Mouse (Mus musculus) T-helper 1 cell (primary cell): Measurements from ENCODE around the gene Ptpn1.

Experiments
- in situ Hi-C: fragments of 300-600 bp; cut with MboI, MseI; formaldehyde crosslinking; loops from one replicate; pipeline ENCODE4 v1.15.1; 2025; ENCODE audit warnings: high pct_unique_total_duplicates

Ptpn1 gene

DNA sequence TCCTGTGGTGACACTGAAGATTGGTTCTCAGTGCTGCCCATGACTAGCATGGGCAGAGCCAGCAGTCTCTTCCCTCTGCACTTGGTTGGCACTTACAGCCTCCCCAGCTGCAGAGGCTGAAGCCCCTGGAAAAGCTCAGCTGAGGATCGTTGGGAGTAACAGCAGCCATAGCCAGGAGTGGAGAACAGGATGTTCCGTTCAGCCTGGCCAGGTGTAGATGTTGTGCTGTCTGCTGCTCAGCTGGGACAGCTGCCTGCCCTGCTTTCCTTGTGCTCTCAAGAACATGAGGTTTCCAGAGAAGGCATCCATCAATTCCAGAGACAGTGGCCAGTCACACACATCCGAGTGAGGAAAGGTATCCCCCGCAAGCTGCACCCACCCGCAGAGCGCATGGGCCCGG, 36.6 kb downstream of the Ptpn1 start:
- in situ Hi-C loops = loop anchor here (10.0 to 25.0 kb wide), 2 partner anchors 619 to 1696 kb away; no protein-coding TSS in a partner anchor

DNA sequence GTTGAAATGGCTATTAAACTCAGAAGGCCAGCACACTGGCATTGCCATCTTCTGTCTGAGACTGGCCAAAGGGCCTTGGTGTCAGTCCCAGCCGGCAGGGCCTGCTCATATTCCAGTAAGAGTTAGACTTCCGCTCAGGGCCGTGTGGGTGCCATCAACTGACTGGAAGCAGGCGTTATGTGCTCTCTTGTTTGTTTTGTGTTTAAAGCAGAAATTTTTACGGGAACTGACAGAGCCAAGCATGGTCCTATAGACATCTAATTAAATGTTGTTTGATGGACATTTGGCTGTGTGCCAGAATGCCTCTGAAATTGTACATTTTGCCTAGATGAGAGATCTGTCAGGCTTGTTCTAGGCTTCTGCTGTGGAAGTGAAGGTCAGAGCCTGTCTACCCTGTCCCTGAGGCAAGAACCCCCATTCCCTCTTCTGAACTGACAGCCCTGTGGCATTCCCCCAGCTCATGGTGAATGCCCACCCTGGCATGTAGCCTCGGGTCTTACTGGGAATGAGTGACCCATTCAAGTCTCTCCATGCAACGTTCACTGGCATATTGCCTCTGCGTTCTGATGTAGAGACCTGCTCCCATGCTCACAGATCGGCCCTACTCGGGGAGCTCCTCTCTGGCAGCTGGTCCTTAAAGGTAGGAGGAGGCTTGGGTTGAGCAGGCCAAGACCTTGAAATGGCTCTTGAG, 38.1 kb downstream of the Ptpn1 start:
- in situ Hi-C loops = loop anchor here (10.0 to 25.0 kb wide), 2 partner anchors 617 to 1695 kb away; no protein-coding TSS in a partner anchor

DNA sequence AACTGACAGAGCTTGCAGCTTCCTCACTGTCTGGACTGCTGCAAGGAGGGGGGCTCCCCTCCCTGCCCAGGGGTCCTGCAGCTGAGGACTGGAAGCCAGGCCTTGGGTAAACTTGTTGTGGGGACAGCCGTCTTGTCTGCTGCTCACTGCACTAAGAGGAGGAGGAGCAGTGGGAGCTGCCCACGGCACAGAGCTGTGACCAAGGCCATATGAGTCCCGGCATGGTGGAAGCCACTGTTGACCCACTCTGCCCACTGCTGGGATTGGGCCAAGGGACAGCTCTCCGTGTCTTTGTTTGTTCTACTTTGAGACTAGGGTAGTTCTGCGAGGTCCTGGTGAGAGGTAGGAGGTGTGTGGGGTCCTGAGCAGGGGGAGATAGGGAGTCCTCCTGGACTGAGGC, 40.3 kb downstream of the Ptpn1 start:
- in situ Hi-C loops = loop anchor here (25.0 kb wide), 1 partner anchor 615 kb away; no protein-coding TSS in a partner anchor

DNA sequence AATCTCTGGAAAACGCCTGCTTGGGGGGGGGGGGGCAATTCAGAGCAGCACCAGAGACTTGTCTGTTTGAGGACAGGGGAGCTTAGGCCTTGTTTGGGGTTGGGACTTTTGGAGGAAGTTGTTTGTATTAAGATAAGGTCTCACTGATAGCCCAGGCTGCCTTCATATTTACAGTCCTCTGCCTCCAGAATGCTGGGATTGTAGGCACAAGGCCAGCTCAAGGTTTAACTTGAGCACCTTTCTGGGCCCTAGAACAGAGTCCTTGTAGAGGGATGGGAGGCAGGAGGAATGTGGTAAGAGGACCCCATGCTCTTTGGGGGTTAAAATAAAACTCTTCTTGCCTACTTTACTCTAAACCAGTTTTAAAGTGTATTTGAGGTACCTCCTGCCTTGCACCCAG, 41.0 kb downstream of the Ptpn1 start:
- in situ Hi-C loops = loop anchor here (25.0 kb wide), 1 partner anchor 614 kb away; no protein-coding TSS in a partner anchor

DNA sequence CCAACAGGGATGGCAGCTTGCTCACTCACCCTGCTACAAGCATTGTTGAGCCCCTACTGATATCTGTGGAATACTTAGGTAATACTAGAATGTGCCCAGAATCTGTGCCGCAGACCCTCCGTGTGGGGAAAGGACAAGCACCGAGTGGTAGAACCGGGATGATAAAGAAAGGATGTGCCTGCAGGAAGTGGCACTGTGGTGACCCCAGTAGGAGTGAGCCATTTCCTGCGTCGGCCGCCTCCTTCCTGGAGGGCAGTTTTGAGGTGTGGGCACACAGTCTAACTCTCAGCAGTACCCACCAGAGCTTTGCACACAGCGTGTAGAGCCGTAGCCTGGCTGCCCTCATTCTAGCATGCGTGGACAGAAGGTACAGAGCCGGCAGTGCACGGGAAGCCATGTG, 43.9 kb downstream of the Ptpn1 start:
- in situ Hi-C loops = no loop called here

DNA sequence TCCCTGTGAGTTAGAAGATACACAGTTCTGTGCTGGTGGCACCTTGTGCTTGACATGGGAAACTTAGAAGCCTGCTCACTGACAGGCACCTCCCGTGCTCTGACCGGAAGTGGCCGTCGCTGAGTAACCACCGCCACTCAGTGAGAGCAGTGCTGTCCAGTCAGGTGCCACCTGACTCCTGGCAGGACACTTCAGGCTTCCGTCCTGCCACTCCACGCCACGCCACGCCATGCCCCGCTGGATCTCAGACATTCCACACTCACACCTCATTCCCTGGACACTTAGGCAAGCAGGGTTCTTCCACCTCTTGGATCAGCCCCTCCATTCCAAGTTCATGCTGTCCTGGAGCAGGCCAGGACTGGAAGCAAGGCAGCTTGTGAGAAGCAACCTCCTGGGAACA, 46.4 kb downstream of the Ptpn1 start:
- in situ Hi-C loops = no loop called here

DNA sequence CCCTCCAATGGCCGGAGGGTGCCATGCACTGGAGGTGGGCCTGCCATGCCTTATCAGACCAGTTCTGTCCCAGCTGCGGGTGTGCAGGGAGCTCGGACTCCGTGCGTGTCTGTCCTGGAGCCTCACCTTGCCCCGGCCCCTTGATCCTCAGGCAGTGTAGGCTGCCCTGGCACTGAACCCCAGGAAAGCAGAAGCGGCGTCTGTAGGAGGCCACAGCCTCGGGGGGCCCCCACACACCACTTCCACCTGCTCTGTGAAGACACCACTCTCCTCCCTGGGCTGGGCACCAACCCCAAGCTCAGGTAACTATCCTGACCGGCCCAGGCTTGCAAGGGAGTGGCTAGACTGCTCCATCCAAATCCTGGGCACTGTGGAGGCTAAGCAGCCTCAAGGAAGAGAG, 48.5 kb downstream of the Ptpn1 start:
- in situ Hi-C loops = no loop called here

DNA sequence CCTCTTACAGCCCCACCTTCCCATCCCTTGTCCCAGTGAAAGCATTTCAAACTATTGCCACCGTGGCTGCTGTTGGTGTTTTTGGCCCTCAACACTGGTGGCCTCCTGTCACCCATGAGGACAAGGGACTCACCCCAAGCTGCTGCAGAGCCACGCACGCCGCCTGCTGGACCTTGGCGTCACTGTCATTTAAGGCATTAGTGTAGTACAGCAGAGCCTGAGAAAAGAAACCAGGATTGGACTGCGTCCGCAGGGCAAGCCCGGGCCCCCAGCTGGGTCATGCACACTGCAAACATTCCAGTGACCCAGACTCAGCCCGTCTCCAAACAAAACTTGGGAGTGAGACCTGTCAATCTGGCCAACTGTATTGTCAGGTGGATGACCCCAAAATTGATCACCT, 50.8 kb downstream of the Ptpn1 start:
- in situ Hi-C loops = no loop called here

DNA sequence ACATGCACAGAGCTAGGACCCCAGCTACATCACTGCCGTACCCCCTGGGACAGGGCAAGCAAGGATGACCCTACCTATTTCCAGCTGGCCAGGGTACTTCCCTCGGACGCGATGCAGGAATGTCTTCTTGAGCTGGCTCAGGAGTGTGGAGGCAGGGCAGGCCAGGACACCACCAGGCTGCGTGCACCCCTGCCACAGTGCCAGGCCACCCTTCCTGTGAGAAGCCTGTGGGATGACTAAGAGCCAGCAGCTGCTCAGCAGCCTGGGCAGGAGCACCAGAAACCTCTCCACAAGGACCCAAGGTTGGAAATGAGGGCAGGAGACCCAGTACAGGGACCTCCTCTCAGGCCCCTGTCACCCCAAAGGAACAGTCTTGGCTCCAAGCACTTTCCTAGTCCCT, 52.5 kb downstream of the Ptpn1 start:
- in situ Hi-C loops = no loop called here

DNA sequence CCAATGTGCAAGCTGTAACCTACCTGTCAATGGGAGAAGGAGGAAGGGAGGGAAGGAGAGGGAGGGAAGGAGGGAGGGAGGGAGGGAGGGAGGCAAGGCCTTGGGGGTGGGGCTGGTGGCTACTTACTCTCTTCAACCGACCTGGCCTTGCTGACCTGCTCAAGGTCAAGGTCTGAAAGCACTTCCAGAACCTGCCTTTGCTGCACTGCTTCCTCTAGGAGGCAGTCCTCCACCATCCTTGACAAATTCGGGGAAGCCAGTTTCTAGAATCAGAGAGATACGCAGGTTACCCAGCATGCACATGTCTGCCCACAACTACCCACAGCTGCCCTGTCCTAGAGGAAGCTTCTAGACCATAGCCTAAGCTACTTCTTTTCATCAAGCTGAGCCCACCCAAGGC, 53.1 kb downstream of the Ptpn1 start:
- in situ Hi-C loops = no loop called here

DNA sequence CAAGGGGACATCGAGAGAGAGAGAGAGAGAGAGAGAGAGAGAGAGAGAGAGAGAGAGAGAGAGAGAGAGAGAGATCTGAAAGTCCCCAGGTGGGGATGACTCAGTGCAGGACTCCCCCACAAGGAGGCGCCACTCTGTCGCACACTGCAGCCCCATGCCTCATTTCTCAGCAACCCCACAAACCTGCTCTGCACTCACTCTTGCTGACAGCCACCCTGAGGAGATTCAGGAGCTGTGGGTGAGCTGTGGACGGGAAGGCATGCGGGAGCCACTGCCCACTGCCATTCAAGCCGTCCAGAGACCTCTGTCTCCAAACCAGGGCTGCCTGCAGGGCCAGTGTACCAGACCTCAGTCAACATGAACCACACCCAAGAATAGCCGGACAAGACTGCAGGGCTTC, 54.9 kb downstream of the Ptpn1 start:
- in situ Hi-C loops = no loop called here

DNA sequence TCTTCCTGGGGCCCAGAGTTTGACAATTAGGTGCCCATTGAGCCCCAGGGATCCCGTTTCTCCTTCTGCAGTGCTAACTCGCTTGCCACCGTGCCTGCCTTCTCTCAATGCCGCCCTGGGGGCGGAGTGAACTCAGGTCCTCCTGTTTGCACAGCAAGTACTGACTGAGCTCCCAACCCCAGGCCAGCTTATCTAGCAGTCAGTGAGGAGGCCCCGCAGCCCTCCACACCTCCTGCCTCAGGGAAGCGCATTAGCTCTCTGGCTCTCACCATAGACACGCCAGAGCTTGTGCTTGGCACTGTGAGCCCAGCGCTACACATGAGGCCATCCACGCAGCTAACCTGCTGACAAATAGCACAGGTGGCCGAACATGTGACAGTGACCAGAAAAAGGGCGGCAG, 55.8 kb downstream of the Ptpn1 start:
- in situ Hi-C loops = no loop called here

DNA sequence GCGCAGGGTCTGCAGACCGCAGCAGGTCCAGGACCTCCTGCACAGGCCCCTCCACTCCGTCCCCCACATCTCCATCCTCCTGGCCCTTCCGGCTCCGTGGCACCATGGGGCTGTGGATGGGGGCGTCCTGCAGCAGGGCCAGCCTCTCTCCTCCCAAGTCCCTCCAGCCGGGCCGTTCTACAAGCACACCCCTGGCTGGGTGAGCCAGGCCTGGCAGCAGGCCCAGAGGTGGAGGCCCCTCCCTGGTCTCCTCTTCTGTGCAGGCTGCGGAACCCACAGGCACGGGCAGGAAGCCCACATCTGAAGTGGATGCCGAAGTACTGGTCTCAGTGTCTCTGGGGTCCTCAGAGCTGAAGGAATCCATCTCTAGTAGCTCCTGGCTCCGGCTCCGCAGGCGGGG, 57.5 kb downstream of the Ptpn1 start:
- in situ Hi-C loops = no loop called here

DNA sequence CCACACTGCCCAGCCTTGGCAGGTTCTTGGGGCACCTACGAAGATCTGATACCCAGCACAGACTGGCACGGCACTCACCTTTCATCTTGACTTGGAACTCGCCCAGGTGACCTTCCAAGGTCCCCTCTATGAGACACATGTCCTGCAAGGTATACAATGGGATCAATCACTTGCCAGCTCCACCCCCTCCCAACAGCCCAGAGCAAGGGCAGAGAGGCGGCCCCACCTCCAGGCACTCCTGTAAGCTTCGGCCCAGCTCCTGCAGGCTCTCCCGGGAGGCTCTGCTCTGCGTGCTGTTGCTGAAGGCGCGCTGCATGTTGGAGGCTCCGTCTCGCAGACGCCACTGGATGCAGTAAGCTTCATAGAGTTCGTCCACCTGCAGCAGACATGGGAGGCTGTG, 61.4 kb downstream of the Ptpn1 start:
- in situ Hi-C loops = no loop called here

DNA sequence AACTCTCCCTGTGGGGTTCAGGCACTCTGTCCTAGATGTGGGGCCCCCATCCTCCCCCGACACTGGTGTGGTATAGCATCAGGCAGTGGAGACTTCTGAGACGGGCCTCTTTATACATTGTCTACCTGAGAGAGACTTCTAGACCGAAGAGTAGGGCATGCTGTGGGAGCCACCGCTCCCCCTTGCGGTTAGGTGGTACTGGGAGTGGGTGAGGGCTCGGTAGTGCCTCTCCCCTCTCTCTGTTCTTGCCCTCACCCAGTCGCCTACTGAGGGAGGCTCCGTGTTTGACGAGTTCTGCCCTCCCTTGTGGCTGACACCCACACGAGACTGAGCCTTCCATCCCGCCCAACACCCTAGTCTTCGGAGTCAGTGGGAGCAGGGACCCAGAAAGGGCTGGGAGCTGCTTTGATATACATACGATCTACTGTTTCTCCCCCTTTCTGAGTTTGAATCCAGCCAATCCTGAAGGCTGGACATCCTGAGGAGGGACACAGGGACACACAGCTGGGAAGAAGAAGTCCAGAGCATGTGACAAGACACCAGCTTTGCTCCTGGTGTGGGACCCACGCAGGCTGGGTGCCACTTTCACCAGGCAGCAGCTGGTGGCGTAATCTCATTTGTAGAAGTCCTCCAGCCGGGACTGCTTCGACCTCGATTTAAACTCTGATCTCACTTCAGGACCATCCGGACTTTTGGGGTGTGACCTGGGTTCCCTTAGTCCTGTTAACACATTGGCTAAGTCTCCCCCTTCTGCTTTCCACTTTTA, 64.2 kb downstream of the Ptpn1 start:
- in situ Hi-C loops = no loop called here

DNA sequence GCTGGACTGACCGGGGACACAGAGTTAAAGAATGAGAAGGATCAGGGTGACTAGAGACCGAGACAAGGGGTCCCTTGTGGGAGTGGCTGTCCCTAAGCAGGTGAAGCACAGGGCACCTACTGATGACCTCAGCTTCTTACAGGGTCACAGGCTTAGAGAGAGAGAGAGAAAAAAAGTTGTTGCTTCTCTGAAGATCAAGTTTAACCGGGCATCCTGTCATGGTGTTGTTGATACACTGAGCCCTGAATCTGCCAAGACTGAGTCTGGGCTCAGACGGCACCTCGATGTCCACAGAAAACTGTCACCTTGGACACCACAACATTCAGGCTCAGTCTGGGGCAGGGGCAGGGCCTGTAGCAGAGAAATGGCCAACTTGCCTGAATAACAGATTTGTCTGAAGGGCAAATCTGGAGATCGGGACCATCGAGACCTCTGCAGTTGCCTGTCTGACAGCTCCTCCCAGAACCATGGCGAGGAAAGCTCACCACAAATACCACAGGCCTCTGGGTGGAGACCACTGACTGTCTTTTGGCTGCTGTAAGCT, 64.9 kb downstream of the Ptpn1 start:
- in situ Hi-C loops = no loop called here

DNA sequence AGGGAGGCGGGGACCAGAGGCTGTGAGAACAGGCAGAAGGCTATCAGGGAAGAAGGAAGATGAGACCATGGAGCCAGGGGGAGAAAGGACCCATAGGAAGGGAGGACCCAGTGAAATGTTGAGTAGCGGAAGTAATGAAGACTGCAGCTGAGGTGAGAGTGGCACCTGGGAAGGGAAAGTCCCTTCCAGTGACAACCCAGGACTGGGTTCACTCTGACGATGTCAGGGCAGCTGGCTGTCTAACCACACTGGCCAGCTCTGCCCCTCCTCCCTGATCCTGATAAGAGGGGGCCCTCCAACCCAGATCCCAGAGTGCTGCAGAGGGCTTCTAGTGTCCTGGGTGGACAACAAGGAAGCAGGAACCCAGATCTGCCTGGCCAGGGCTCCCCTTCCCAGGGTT, 65.7 kb downstream of the Ptpn1 start:
- in situ Hi-C loops = no loop called here

DNA sequence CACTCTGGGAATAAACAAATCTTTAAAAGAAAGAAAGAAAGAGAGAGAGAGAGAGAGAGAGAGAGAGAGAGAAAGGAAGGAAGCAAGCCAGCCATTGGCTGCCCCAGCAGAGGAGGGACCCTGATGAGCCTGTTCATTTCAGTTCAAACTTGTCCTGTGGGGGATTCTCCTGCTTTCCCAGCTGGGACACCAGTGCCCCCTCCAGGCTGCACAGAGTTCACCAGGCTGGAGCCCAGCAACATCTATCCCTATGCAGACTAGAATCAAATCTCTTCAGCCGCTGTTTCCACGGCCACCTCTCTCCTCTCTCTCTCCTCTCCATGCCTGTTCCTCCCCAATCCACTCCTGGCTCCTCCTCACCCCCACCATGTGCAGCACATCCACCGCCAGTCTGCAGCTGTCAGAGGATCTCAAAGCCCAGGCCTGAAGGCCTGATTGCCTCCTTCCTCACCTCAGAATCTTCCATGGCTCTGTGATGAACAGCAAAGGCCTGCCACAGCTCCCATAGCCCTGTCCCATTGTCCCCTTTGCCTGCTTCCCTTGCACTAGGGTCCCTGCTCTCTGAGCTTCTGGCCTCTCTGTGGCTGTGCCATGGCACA, 67.4 kb downstream of the Ptpn1 start:
- in situ Hi-C loops = no loop called here

DNA sequence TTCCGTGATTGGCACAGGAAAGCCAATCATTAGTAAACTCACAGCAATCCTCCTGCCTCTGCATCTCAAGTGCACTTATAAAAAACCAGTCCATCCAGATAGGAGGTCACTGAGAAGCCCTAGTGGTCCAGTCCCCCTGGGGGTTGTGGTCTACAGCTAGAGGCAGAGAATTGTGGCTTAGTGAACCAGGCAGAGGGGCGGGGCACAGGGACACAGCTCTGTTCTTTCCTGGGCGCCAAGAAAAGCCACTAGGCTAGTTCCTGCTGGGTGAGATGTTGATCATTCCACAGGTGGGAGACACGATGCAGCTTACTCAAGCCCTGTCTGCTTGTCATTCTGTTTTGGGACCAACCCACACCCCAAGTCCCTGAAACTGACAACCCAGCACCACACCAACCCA, 70.3 kb downstream of the Ptpn1 start:
- in situ Hi-C loops = no loop called here

DNA sequence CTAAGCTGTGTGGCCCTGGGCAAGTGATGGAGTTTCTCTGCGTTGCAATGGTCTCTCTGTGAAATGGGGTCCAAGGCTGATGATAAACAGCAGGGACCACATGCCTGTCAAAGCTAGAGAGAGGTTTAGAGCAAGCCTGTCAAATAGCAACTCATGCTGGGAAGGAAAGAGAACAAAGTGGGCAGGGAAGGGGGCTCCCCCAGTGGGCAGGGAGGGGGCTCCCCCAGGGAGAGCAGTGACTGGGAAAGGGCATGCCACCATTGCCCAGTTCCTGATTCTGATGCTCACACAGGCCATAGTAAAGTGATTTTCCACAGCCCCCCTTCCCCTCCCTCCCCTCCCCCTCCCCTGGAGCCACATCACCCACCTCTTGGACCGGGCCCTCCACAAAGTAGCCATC, 71.0 kb downstream of the Ptpn1 start:
- in situ Hi-C loops = no loop called here

DNA sequence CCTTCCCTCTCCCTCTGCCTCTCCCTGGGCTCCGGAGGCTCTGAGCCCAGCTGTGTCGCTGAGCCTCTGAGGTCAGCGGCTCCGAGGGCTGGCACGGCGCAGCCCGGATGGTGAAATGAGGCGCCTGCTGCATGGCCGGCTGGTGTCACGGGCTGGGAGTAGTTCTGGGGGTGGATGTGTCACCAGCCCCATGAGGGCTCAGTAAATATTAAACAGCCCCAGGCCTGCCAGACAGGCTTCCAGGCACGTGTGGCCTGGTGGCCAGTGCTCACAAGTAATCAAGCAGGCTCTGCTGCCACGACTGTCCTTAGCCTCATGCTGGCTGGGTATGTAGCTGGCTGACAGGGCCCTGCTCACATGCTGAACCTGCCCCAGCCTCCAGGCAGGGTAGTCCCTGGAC, 71.6 kb downstream of the Ptpn1 start:
- in situ Hi-C loops = no loop called here

DNA sequence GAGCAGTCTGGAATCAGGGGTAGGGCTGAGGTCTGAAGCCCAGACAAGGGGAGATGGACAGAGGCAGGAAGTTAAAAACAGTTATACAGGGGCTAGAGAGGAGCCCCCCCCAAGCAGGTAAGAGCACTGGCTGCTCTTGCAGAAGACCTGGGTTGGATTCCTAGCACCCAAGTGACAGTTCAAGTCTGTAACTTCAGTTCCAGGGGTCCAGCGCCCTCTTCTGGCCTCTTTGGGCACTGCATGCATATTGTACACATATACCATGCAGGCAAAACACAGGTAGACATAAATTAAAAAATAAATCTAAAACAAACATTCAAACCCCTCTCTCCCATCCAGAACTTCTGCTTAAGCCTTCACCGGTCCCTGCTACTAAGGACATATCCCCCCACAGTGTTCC, 72.5 kb downstream of the Ptpn1 start:
- in situ Hi-C loops = no loop called here

DNA sequence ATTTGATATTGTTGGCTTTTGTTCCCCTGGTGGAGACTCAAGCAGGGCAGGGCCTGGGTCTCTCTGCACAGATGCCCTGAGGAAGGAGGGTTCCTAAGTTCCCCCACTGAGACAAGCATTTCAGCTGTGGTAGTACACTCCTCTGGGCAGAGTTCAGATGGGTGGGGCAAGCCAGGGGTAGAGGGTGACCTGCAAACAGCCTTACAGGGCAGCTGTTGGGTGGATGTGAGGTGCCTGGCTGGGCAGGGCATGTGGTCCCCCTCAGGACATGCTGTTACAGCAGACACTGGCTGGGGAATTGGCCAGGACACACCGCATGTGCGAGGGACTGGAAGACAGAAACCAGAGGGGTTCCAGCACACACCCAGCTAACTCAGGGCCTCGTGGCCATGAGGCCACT, 73.1 kb downstream of the Ptpn1 start:
- in situ Hi-C loops = no loop called here
